Mouse (Mus musculus) Muller cell, postnatal 12 days (primary cell): ENCODE data around the gene Wdcp.
"Not testable (repeated sequence)": the region's sequence is repeated elsewhere in the genome, so short reads cannot be mapped to it uniquely, and the experiment has no call there.

ENCODE experiments used
- DNase-seq: peaks from one replicate; pipeline ENCODE4 v3.0.0-alpha.2; 2015; ENCODE audit errors: inconsistent ontology term

Gene Wdcp

GRCm38 (mm10) chr12:4868924-4869323 lies 25.8 kb downstream of the Wdcp start:
- DNase-seq, result no peak

DNA sequence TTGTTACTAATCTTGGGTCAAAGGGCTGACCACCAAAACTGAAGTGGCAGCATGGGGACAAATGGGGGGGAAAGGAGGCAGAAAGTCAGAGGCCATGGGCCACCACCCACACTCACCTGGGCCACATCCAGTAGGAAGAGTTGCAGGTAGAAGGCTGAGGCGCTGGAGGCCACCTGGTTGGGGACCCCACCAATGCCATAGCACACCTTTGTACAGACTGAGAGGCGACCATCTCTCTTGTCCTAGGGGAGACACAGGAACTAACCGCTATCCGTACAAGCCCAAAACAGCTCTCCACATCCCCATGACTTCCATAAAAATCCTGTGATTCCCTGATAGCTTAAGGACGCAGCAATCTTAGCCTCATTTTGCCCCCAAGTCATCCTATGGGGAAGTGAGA lies 28.2 kb downstream of the Wdcp start:
- DNase-seq, result no peak

DNA sequence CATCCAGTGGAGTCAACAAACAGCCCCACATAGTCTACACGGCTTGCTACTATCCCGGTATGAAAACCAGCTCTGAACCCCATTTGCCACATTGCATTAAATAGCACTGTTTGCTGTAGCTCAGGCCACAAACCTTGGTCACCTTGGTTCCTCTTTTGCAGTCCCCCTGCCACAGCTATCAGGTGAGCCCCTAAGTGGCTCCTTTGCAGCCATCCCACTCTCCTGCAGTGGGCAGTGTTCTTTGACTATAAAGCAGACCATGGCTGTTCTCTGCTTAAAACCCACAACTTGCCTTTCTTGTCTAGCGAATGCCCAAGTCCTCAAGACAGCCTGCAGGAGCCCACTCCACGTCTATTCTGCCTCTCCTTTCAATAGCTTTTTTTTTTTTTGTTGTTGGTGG lies 29.2 kb downstream of the Wdcp start:
- DNase-seq, result no peak

DNA sequence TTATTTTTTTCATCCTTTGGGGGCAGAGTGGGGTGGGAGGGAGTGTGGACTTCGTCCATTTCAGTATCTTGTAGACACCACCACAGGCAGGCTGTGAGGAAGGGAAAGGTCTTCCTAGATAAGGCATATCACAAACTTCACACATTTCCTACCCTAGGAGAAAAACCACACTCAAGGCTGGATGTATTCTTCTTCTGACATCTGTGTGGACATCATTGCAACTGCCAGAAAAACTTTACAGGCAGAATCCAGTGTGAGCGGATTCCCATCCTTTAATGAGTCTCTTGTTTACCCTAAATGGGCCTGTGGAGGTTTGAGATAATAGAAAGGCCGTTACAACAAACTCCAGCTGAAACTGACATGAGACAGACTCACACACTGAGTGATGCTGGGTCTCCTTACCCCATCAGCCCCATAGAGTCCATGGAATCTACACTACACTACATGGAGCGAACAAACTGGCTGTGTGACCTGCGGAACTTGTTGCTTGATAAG lies 29.9 kb downstream of the Wdcp start:
- no peak for DNase-seq

- no peak for DNase-seq
These were observed 30.4 kb downstream of the Wdcp start for GRCm38 (mm10) chr12:4873531-4873930.

- peak; percentile 78 for DNase-seq
These were observed 31.2 kb downstream of the Wdcp start, which contains the start of gene Mfsd2b for GRCm38 (mm10) chr12:4874161-4874927. Gene Mfsd2b (minus strand): TSS chr12:4874359.

GRCm38 (mm10) chr12:4875623-4876022 lies 32.5 kb downstream of the Wdcp start:
- no peak for DNase-seq

DNA sequence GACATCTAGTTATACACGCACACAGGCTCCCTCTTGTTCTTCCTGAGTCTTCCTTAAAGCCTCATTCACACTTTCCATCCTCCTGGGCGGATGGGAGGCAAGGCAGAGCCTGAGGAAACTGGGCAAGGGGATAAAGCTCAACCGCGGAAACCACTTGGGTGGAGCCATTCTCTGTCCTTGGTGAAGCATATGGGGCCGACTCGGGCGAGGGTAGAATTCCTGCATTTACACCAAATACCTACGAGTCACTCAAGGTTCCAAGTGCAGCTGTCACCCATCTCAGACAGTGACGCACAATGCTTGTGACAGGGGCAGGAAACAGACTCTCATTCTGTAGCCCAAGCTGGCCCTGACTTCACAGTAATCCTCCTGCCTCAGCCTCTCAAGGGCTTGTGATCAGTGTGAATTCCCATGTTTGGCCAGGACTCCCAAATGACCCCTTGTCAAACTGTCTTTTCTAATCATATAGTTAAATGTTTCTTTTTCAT lies 35.2 kb downstream of the Wdcp start:
- no peak for DNase-seq

GRCm38 (mm10) chr12:4879048-4879447 lies 35.9 kb downstream of the Wdcp start:
- no peak for DNase-seq

DNA sequence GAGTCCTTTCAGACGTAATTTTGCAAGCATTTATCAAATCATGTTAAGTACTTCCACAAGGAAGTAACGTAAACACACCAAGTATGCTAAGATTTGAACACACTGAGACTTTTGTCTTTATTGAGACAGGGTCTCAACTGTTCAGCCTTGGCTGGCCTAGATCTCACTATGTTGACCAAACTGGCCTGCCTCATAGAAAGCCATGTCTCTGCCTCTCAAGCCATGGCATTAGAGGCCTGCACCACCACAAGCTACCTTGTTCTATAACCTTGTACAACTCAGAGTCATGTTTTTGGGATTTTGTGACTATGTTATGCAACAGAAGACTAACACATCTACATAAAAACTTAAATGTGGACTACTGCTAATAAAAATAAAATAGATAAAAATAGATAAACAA lies 39.0 kb downstream of the Wdcp start:
- DNase-seq, result no peak

DNA sequence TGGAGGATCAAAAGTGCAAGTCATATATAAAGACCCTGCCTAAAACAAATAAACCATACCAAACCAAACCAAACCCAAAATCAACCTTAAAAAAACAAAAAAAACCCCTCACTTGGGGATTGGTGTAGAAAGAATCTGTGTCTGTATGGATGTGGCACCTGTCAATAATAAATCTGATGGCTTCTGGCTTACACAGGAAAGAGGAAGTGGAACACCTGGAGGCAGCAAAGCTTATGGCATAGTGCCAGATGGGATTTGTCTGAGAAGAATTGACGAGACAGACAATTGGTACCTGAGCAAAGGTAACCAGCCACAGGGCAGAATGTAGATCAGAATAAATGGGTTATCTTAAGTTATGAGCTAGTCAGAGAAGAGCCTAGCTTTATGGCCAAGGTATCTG lies 42.0 kb downstream of the Wdcp start:
- no peak for DNase-seq

GRCm38 (mm10) chr12:4886581-4886980 lies 43.5 kb downstream of the Wdcp start:
- DNase-seq, result not testable (repeated sequence)

DNA sequence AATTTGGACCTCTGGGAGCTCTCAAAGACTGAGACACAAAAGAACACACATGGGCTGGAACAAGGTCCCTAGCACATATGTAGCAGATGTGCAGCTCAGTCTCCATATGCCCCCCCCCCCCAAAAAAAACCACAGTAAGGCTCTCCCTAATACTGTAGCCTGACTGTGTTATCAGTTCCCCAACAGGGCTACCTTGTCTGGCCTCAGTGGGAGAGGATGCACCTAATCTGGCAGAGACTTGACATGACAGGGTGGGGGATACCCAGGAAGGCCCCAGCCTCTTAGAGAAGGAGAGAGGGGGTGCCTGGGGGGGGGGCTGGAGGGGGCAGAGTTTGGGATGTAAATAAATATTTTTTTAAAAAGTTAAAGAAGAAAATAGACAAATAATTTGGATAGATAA lies 45.6 kb downstream of the Wdcp start:
- DNase-seq, result no peak

DNA sequence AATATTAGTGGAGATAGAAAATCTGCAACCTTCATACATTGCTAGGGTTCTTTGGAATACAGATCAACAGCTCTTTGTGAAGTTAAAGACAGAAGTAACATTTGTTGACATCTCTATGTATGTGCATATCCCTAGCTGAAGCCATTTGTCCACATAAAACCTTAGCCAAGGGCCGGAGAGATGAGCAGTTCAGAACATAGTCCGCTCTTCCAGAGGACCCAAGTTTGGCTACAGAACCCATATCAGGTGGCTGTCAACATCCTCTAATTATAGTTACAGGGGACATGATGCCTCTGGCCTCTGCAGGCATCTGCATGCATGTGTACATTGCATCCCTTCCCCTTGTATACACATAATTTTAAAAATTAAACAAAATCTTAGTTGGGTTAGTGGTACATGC lies 46.1 kb downstream of the Wdcp start:
- no peak for DNase-seq

DNA sequence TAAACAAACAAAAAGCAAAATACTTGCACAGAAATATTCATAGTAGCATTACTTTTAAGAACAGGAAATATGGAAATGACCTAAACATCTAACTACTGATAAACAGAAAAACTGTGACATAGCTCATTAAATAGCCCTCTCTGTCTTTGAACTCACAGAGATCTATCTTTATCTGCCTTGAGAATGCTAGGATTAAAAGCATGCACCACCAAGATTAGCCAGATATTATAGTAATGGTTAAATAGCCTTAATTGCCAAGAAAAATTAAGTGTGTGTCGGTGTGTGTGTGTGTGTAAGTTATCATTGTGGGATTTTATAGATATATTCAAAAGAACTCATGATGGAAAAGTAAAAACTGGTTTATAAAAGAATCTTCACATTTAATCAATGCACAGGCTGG lies 46.8 kb downstream of the Wdcp start:
- no peak for DNase-seq

- no peak for DNase-seq
These were observed 54.9 kb downstream of the Wdcp start for GRCm38 (mm10) chr12:4898024-4898423.

DNA sequence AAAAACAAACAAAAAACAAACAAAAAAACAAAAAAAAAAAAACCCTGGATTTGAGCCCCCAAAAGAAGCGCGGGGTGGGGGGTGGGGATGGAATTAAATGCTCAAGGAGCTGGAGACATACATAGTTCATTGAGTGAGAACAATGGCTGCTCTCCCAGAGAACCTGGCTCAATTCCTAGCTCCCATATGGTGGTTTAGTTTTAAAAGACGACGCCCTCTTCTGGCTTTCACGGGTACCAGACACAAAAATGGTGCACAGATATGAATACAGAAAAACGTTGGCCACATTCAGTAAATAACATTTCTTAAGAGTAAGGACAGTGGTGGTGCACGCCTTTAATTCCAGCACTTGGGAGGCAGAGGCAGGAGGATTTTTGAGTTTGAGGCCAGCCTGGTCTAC lies 62.8 kb downstream of the Wdcp start:
- DNase-seq, result no peak

DNA sequence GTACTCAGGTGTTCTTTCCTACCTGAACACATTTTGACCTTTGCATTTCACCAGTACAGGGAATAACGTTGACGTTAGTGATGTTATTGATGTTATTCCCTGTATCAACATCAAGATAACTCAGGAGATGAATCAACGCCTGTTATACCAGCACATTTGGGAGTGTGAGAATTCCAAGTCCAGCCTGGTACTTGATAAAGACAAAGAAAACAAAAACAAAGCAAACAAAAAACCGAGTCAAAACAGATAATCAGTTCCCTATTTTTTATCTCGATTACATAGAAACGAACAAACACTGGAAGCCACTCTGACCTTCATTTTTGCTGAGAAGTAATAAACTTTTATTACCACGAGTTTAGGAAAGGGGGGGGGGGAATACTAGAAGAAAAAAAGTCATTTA lies 63.4 kb downstream of the Wdcp start:
- no peak for DNase-seq

DNA sequence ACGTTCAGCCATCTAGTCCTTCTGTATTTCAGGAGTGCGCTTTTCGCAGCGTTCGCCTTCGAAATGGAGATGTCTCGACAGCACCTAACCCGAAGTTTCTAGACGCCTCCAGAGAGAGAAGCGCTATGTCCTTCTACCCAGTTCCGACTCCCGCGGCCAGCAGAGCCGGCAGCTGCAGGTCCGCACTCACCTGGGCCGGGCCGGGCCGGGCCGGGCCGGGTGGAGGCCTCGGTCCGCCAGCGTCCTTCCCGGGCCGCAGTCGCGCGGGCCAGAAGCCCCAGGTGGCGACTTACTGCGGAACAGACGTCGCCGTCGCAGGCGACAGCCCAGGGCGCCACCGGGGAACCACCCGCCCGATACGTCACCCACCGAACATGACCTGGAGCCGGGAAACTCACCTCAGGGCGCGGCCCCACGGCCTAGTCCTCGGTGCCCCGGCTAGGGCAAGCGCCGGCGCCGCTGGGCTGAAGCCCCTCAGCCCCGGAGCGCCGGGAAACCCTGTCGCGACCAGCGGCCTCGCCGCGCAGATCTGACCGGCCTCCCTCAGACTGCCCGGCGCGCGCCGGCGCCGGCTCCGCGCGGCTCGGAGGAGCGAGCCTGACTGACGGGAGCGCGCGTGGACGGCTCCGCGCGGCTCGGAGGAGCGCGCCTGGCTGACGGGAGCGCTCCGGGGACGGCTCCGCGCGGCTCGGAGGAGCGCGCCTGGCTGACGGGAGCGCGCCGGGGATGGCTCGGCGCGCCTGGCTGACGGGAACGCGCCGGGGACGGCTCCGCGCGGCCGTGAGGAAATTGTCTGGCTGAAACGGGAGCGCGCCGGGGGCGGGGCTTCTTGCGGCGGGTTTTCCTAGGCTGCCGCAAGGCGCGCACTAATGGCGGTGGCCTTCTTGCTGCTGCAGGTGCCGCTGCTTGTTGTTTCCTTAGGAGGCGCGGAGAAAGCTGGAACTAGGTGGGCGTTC lies 64.1 kb downstream of the Wdcp start, which contains the start of gene Ubxn2a:
Ubxn2a (minus strand) TSS at position 755 of the 956 bp plus-strand sequence.
- DNase-seq, result peak; percentile 97

DNA sequence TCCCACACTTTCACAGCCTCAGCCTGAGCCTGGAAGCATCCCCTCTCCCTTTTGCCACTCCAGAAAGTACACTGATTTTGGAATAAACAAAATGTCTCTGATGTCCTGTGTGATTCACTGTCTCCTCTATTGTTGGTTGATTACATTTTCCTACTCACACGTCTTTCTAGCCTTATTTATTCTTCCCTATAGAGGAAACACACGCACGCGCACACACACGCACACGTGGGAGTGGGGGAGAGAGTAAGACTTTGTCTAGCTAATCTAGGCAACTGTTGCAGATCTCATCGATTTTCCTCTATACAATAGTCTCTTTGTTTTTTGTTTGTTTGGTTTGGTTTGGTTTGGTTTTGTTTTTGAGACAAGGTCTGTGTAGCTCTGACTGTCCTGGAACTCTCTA lies 65.3 kb downstream of the Wdcp start:
- DNase-seq, result no peak
